Mouse (Mus musculus): ENCODE results near the gene Tmed6.
"Not testable (repeated sequence)": the region's sequence is repeated elsewhere in the genome, so short reads cannot be mapped to it uniquely, and the experiment has no call there.

Gene Tmed6

GRCm38 (mm10) chr8:107074128-107074527, 8.7 kb upstream of the Tmed6 start:
- DNase-seq (ENCODE audit: low spot score): no peak

GRCm38 (mm10) chr8:107073706-107074105, 8.3 kb upstream of the Tmed6 start:
- DNase-seq (ENCODE audit: low spot score): no peak

- no peak for DNase-seq (ENCODE audit: low spot score)
These were observed 2.8 kb downstream of the Tmed6 start for GRCm38 (mm10) chr8:107062613-107063012.

- no peak for DNase-seq (ENCODE audit: low spot score)
These were observed 8.5 kb downstream of the Tmed6 start for GRCm38 (mm10) chr8:107056973-107057369.

- DNase-seq (ENCODE audit: low spot score): peak; percentile 74
These were observed 9.1 kb downstream of the Tmed6 start, which contains the start of the genes Cog8 and Nip7 for GRCm38 (mm10) chr8:107056076-107056972. TSS of gene Cog8 (minus strand) at chr8:107056689. TSS of gene Nip7 (plus strand) at chr8:107056877.

- no peak for DNase-seq (ENCODE audit: low spot score)
These were observed 13.4 kb downstream of the Tmed6 start for GRCm38 (mm10) chr8:107052046-107052445.

- no peak for DNase-seq (ENCODE audit: low spot score)
These were observed 16.0 kb downstream of the Tmed6 start for GRCm38 (mm10) chr8:107049480-107049879.

- peak; percentile 38 for DNase-seq (ENCODE audit: low spot score)
These were observed 17.1 kb downstream of the Tmed6 start, which contains the start of gene Pdf for GRCm38 (mm10) chr8:107048061-107048941. TSS of gene Pdf (minus strand) at chr8:107048614.

GRCm38 (mm10) chr8:107046976-107047375, 18.5 kb downstream of the Tmed6 start:
- no peak for DNase-seq (ENCODE audit: low spot score)

- no peak for DNase-seq (ENCODE audit: low spot score)
These were observed 20.0 kb downstream of the Tmed6 start for GRCm38 (mm10) chr8:107045478-107045877.

GRCm38 (mm10) chr8:107040632-107041031, 24.8 kb downstream of the Tmed6 start:
- no peak for DNase-seq (ENCODE audit: low spot score)

GRCm38 (mm10) chr8:107036626-107037025, 28.8 kb downstream of the Tmed6 start:
- DNase-seq (ENCODE audit: low spot score): no peak

GRCm38 (mm10) chr8:107035641-107036040, 29.8 kb downstream of the Tmed6 start:
- DNase-seq (ENCODE audit: low spot score): no peak

- not testable (repeated sequence) for DNase-seq (ENCODE audit: low spot score)
These were observed 31.8 kb downstream of the Tmed6 start for GRCm38 (mm10) chr8:107033609-107034008.

GRCm38 (mm10) chr8:107031577-107032090, 33.8 kb downstream of the Tmed6 start:
- no peak for DNase-seq (ENCODE audit: low spot score)

- peak; percentile 90 for DNase-seq (ENCODE audit: low spot score)
These were observed 34.5 kb downstream of the Tmed6 start, which contains the start of gene Vps4a for GRCm38 (mm10) chr8:107030650-107031576. TSS of gene Vps4a (plus strand) at chr8:107031222.

GRCm38 (mm10) chr8:107030058-107030457, 35.4 kb downstream of the Tmed6 start:
- DNase-seq (ENCODE audit: low spot score): no peak

- no peak for DNase-seq (ENCODE audit: low spot score)
These were observed 36.1 kb downstream of the Tmed6 start for GRCm38 (mm10) chr8:107029310-107029709.

GRCm38 (mm10) chr8:107023479-107023878, 42.0 kb downstream of the Tmed6 start:
- no peak for DNase-seq (ENCODE audit: low spot score)

GRCm38 (mm10) chr8:107014915-107015314, 50.5 kb downstream of the Tmed6 start:
- no peak for DNase-seq (ENCODE audit: low spot score)

- DNase-seq (ENCODE audit: low spot score): no peak
These were observed 52.8 kb downstream of the Tmed6 start for GRCm38 (mm10) chr8:107012666-107013065.

Measured in urinary bladder, postnatal 10 days (tissue).